Mouse (Mus musculus): ENCODE results near the gene Cic. TPM values are rescaled to one million over a fixed set of nuclear protein-coding genes. Genes with fewer than 3 reads are reported as not detected.

The Cic gene
- total RNA-seq, 1 experiment from 2014 or later = 39.4 TPM

- peak; percentile 77 to 78 for ATAC-seq (replicated peaks in 1 of 2; ENCODE audit: insufficient read depth in 1 of 2, low FRiP score in 2 of 2, low TSS enrichment in 1 of 2, low read depth in 1 of 2, poor library complexity in 2 of 2, severe bottlenecking in 2 of 2)
Measured at GRCm38 (mm10) chr7:25238829-25239623, 28.5 kb upstream of the Cic start.

DNA sequence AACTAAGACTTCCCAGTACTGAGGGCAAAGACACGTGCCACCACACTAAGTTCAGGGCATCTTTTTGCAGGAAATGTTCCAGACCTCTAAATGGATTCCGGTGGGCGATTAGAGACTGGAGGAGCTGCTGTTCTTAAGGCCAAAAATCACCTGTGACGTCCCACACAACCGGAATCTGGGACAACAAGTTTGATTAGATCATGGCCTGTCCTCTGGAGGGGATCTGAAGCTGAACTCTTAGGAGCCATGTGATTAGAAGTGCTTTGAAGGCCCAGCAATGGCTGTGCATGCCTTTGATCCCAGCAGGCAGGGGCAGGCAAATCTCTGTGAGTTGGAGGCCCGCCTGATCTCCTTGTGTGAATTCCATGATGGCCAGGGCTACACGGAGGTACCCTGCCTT is 26.9 kb upstream of the Cic start:
- ATAC-seq (replicated peaks in 1 of 2; ENCODE audit: insufficient read depth in 1 of 2, low FRiP score in 2 of 2, low TSS enrichment in 1 of 2, low read depth in 1 of 2, poor library complexity in 2 of 2, severe bottlenecking in 2 of 2) = no peak

DNA sequence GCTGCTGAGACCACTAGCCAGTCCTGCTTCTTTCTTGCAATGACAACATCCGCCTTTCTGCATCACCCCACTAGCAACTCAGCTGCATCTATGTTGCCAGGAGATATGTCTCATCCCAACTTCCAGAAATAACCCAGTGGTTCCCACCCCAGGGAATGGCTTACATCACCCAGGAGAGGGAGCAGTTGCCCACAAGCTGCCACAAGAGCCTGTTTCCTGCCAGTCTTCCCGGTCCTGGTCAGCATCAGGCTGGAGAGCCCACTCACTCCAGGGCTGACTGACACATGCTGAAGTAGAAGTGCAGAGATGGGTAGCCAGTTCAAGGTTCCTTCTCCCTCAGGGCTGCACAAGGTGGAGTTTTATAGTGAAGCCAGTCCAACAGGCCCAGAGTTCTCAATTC is 26.4 kb upstream of the Cic start:
- ATAC-seq (replicated peaks in 1 of 2; ENCODE audit: insufficient read depth in 1 of 2, low FRiP score in 2 of 2, low TSS enrichment in 1 of 2, low read depth in 1 of 2, poor library complexity in 2 of 2, severe bottlenecking in 2 of 2) = no peak

DNA sequence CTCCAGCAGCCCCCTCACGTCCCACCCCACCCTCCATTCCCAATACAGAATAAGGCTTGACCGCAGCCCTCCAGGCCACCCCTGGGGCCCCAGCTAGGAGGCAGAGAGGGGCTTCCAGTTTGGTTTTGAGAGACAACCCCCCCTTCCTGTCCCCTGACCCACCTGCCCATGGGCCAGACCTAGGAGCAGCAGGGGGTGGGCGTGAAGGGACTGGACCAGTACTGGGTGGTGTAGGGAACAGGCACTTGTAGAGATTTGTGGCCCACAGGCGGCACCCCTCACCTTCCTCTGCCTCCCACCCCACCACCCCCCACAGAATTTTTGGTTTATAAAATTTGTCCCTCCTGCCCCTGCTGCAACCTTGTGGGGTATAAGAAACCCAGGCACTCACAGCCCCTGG is 24.1 kb upstream of the Cic start:
- no peak for ATAC-seq (replicated peaks in 1 of 2; ENCODE audit: insufficient read depth in 1 of 2, low FRiP score in 2 of 2, low TSS enrichment in 1 of 2, low read depth in 1 of 2, poor library complexity in 2 of 2, severe bottlenecking in 2 of 2)

DNA sequence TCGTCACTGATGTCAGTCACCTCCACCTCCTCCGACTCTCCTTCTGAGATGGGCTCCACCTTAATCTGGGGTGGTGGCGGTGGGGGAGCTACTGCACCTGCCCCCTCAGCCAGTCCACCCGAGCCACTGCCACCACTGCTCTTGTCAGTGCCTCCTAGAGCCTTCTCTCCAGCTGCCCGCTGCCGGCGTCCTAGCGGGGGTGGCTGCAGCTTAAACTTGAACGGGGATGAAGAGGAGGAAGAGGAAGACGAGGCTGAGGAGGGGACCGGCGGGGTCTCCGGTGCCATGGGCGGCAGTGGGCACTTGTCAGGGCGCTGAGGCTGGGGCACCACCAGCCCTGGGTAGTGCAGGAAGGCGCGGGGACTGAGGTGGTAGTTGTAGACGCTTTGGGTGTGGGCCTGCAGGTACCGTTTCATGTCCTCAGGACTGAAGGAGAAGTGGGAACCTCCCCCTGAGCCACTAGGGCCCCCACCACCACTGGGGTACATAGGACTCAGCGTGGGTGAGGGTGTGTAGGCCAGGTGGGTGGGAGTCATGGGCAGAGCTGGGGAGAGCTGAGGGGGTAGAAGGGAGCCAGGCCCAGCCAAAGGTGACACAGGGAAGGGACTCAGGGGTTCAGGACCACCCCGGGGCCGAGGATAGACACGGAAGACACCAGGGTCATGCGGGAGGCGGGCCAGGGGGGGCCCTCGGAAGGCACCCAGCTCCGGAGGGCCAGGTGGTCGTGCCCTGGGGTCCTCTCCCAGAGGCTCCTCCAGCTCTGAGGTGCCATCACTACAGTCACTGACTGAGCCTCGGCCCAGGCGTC is 22.7 kb upstream of the Cic start:
- ATAC-seq (replicated peaks in 1 of 2; ENCODE audit: insufficient read depth in 1 of 2, low FRiP score in 2 of 2, low TSS enrichment in 1 of 2, low read depth in 1 of 2, poor library complexity in 2 of 2, severe bottlenecking in 2 of 2) = no peak

- ATAC-seq (replicated peaks in 1 of 2; ENCODE audit: insufficient read depth in 1 of 2, low FRiP score in 2 of 2, low TSS enrichment in 1 of 2, low read depth in 1 of 2, poor library complexity in 2 of 2, severe bottlenecking in 2 of 2) = no peak
Measured at GRCm38 (mm10) chr7:25246079-25246758, 21.3 kb upstream of the Cic start.

- ATAC-seq (replicated peaks in 1 of 2; ENCODE audit: insufficient read depth in 1 of 2, low FRiP score in 2 of 2, low TSS enrichment in 1 of 2, low read depth in 1 of 2, poor library complexity in 2 of 2, severe bottlenecking in 2 of 2) = no peak
Measured at GRCm38 (mm10) chr7:25246759-25247137, 20.8 kb upstream of the Cic start.

DNA sequence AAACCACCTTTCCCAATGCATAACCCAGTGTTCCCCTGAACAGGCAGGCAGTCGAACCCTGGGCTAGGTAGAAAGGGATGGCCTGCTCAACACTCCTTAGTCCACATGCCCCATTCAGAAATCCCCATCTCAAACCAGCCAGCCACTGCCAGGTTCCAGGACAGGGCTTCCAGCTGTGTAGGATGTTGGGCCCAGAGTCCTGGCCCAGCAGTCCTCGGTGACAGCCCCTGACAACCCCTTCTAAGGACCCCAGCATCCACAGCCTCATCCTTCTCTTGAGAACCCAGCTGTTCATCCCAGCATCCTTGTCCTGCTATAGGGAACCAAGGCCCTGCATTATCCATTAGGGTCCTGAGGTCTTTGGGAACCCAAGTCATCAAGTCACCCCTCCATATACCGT is 20.0 kb upstream of the Cic start:
- ATAC-seq (replicated peaks in 1 of 2; ENCODE audit: insufficient read depth in 1 of 2, low FRiP score in 2 of 2, low TSS enrichment in 1 of 2, low read depth in 1 of 2, poor library complexity in 2 of 2, severe bottlenecking in 2 of 2) = no peak

DNA sequence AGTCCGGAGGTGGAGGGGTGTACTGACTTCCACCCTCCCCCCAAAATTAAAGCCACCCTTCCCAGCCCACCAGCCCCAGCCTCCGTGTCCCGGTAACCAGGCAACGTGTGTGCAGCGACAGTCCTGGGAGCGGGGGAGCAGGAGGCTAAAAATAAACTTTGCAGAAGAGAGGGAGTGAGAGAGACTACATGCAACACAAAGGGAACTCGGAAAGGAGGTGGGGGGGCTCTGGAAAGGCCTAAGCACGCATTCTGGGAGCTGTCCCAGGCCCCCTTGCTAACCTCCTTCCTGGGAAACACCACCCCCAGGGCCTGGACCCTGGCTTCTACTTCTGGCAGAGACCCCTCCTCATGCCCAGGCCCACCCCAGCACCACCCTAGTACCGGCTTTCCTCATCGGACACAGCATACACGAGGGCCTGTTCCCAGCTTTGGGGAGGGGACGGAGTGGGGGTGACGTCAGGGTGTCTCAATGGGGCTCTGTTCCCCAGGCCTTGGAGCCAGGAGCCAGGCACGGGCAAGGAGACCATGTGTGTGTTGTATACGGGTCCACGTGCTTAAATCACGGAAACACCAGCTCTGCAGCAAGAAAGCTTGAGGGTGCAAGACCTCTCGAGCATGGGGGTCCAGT is 19.4 kb upstream of the Cic start:
- ATAC-seq (replicated peaks in 1 of 2; ENCODE audit: insufficient read depth in 1 of 2, low FRiP score in 2 of 2, low TSS enrichment in 1 of 2, low read depth in 1 of 2, poor library complexity in 2 of 2, severe bottlenecking in 2 of 2) = peak in 1 of 2 experiments; percentile 14; a peak in 2 of 4 replicates

DNA sequence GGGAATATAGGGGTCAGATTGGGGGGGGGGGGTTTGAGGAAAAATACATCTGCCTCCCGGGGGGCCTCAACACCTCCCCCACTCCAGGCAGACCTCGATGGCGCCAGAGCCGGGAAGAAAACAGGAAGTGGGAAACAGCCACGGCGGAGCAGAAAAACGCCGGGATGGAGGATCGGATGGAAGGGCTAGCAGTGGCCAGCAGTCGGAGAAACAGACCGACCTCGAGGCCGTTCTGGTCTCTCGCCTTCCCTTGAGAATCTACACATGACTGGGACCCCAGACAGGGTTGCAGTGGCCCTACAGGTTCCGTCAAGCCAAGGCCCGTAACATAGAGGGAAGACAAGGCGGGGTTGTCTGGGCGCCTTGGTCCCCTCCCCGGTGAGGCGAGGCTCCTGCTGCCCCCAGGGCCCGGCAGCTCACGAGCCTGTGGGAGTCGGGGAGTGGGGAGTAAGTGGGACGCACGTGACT is 18.6 kb upstream of the Cic start:
- ATAC-seq (replicated peaks in 1 of 2; ENCODE audit: insufficient read depth in 1 of 2, low FRiP score in 2 of 2, low TSS enrichment in 1 of 2, low read depth in 1 of 2, poor library complexity in 2 of 2, severe bottlenecking in 2 of 2) = peak in 1 of 2 experiments; percentile 10; a peak in 1 of 4 replicates

DNA sequence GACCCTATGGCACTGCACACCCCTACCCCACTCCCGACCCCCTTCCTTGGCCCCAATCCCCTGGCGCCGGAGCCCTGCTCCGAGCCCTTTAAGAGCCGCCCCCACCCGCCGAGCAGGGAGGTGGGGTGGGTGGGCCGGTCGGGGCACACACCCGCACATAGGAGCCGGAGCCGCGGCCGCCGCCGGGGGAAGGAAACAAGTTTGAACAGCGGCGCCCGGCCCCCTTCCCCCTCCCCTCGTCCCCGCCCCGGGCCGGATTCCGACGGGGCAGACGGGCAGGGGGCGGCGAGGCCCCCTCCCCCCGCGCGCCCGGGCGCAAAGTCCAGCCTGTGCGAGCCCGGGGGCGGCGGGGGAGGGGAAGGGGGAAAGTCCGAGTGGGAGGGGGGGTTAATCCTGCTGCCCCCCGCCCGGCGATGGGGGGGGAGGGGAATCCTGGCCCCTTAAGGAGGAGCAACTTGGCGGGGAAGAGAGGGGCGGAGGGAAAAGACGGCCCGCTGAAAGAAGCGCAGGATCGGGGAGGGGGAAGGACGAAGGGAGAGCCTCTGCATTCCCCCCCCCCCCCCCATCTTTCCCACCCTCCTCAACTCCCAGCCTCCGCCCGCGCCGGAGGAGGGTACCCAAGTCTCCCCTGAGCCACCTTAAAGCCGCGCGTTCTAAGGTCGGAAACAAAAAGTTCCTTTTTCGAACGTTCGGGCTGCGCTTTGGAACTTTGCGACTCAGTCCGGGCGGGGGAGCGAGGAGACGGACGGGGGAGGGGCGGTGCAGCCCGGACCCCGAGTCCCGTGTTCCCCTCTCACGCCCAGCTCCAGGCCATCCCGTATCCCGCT is 18.0 kb upstream of the Cic start:
- ATAC-seq (replicated peaks in 1 of 2; ENCODE audit: insufficient read depth in 1 of 2, low FRiP score in 2 of 2, low TSS enrichment in 1 of 2, low read depth in 1 of 2, poor library complexity in 2 of 2, severe bottlenecking in 2 of 2) = peak; percentile 19 to 20; a peak in 3 of 4 replicates

DNA sequence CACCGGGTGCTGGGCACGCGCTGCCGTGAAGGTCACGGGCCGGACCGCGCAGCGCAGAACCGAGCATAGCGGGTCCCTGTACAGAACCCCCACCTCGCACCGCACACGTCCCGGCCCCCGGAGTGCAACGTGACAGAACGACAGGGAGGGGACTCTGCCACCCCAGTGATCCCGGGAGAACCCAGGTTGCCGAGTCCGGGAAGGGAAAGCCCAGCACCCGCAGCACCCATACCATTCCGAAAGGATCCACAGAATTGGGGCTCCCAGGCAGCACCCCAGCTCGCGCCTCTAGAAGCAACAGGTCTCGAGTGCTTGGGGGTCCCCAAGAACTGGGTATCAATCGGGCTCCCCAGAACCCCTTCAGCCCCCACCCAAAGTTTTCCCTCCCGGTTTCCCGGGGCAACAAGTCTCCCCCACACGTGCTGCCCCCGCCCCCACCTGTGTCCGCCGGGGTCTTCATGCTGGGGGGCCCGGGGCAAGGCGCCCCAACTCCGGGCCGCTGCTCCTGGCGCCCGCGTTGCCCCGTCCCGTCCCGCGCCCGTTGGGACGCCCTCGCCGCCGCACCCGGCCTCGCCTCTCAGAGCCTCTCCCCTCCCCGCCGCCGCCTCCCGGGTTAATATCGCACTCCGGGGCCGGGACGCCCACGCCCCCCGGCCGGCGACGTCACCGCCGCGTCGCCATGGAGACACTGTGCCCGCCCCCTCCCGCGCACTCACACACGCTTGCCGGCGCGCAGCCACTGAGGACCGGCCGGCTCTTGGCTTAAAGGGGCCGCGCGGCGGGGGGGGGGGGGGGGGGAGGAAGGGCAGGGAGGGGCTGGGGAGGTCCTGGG is 17.1 kb upstream of the Cic start, which contains the start of gene Erf:
TSS of gene Erf (minus strand) at position 621 of the 832 bp plus-strand sequence.
- ATAC-seq (replicated peaks in 1 of 2; ENCODE audit: insufficient read depth in 1 of 2, low FRiP score in 2 of 2, low TSS enrichment in 1 of 2, low read depth in 1 of 2, poor library complexity in 2 of 2, severe bottlenecking in 2 of 2) = peak; percentile 46 to 73

- ATAC-seq (replicated peaks in 1 of 2; ENCODE audit: insufficient read depth in 1 of 2, low FRiP score in 2 of 2, low TSS enrichment in 1 of 2, low read depth in 1 of 2, poor library complexity in 2 of 2, severe bottlenecking in 2 of 2) = no peak
Measured at GRCm38 (mm10) chr7:25251071-25251791, 16.3 kb upstream of the Cic start.

DNA sequence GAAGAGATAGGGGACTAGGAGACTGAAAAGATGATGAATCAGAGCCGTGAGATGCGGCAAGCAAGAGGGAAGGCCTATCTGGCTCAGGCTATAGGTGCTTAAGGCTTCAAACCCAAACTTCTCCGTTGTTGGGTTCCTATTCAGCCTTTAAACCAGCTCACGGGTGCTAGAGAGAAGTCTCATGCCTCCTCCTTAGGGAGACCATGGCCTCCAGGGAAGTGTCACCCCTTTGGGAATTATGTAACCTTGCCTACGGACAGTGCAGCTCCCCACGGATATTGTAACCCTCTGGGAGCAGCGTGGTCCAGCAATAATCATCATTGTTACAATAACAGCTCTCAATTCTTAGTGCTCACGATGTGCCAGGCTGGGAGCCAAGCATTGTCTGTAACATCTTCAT is 15.7 kb upstream of the Cic start:
- no peak for ATAC-seq (replicated peaks in 1 of 2; ENCODE audit: insufficient read depth in 1 of 2, low FRiP score in 2 of 2, low TSS enrichment in 1 of 2, low read depth in 1 of 2, poor library complexity in 2 of 2, severe bottlenecking in 2 of 2)

- no peak for ATAC-seq (replicated peaks in 1 of 2; ENCODE audit: insufficient read depth in 1 of 2, low FRiP score in 2 of 2, low TSS enrichment in 1 of 2, low read depth in 1 of 2, poor library complexity in 2 of 2, severe bottlenecking in 2 of 2)
Measured at GRCm38 (mm10) chr7:25261896-25262295, 5.6 kb upstream of the Cic start.

All from hematopoietic stem cell, adult 5-6 weeks (primary cell).